Mouse (Mus musculus) liver, postnatal 0 days (tissue): Measurements from ENCODE around the gene Sf3a1. TPM values are rescaled to one million over a fixed set of nuclear protein-coding genes. Genes with fewer than 3 reads are reported as not detected.
"Not testable (repeated sequence)": the region's sequence is repeated elsewhere in the genome, so short reads cannot be mapped to it uniquely, and the experiment has no call there.

Experiments used
- ATAC-seq: fragments of 200-750 bp; cut with Nextera tagmentation; 2 replicates; pipeline ENCODE4 v1.8.0; 2017; ENCODE audit warnings: mild to moderate bottlenecking, moderate library complexity
- DNase-seq: peaks from one replicate; pipeline ENCODE4 v3.0.0-alpha.2; 2016
- H3K27ac ChIP-seq: fragments of 300-500 bp; sonication (generic); 2 replicates; pipeline ENCODE4 v1.5.1; 2014; ENCODE audit warnings: antibody characterized with exemption, moderate library complexity, mild to moderate bottlenecking, low read depth
- H3K27me3 ChIP-seq: fragments of 300-500 bp; sonication (generic); 2 replicates; pipeline ENCODE4 v1.6.1; 2014; ENCODE audit warnings: low read length, control low read depth, mixed read lengths; ENCODE audit not compliant: insufficient read depth
- H3K36me3 ChIP-seq: fragments of 300-500 bp; sonication (generic); replicated peaks from 2 replicates; pipeline ENCODE4 v1.6.1; 2014; ENCODE audit warnings: mild to moderate bottlenecking, control low read depth, low read length, moderate library complexity, mixed read lengths; ENCODE audit not compliant: insufficient read depth
- H3K4me1 ChIP-seq: fragments of 300-500 bp; sonication (generic); 2 replicates; pipeline ENCODE4 v1.6.1; 2014; ENCODE audit warnings: antibody characterized with exemption, mild to moderate bottlenecking, control low read depth; ENCODE audit not compliant: insufficient read depth
- H3K4me2 ChIP-seq: fragments of 300-500 bp; sonication (generic); 2 replicates; pipeline ENCODE4 v1.6.1; 2014; ENCODE audit warnings: low read depth, mild to moderate bottlenecking, low read length, moderate library complexity, mixed read lengths
- H3K4me3 ChIP-seq: fragments of 300-500 bp; sonication (generic); 2 replicates; pipeline ENCODE4 v1.5.1; 2014; ENCODE audit warnings: low read depth, low read length
- H3K9ac ChIP-seq: fragments of 300-500 bp; sonication (generic); replicated peaks from 2 replicates; pipeline ENCODE4 v1.6.1; 2014; ENCODE audit warnings: mild to moderate bottlenecking, moderate library complexity
- H3K9me3 ChIP-seq: fragments of 300-500 bp; sonication (generic); 2 replicates; pipeline ENCODE4 v1.6.1; 2016; ENCODE audit warnings: mild to moderate bottlenecking, control low read depth, low read length, mixed read lengths
- CTCF ChIP-seq: sonication (generic); IDR thresholded peaks from 2 replicates; pipeline ENCODE4 v1.5.1; 2016; ENCODE audit warnings: antibody characterized with exemption, low read depth
- EP300 ChIP-seq: IDR thresholded peaks from 2 replicates; pipeline ENCODE4 v1.6.1; 2016; ENCODE audit warnings: antibody characterized with exemption, low read depth, mild to moderate bottlenecking
- WGBS: fragments of 180-500 bp; shearing (Covaris S2); extraction: QIAGEN DNeasy Blood & Tissue Kit; methylation state at CpG from one replicate; pipeline ENCODE4 v1.1.7; 2014; ENCODE audit not compliant: insufficient replicate concordance; 5-methylcytosine and 5-hydroxymethylcytosine counted together
- polyA plus RNA-seq: library from polyadenylated mRNA; unstranded; fragments of >200 nt; fragmentation: Nextera tagmentation; extraction: Ambion mirVana; gene quantifications from 2 replicates; pipeline ENCODE4 v1.2.1, GENCODE M21; 2015

Gene Sf3a1
- polyA plus RNA-seq, result 8.5 and 8.8 TPM in 2 replicates

DNA sequence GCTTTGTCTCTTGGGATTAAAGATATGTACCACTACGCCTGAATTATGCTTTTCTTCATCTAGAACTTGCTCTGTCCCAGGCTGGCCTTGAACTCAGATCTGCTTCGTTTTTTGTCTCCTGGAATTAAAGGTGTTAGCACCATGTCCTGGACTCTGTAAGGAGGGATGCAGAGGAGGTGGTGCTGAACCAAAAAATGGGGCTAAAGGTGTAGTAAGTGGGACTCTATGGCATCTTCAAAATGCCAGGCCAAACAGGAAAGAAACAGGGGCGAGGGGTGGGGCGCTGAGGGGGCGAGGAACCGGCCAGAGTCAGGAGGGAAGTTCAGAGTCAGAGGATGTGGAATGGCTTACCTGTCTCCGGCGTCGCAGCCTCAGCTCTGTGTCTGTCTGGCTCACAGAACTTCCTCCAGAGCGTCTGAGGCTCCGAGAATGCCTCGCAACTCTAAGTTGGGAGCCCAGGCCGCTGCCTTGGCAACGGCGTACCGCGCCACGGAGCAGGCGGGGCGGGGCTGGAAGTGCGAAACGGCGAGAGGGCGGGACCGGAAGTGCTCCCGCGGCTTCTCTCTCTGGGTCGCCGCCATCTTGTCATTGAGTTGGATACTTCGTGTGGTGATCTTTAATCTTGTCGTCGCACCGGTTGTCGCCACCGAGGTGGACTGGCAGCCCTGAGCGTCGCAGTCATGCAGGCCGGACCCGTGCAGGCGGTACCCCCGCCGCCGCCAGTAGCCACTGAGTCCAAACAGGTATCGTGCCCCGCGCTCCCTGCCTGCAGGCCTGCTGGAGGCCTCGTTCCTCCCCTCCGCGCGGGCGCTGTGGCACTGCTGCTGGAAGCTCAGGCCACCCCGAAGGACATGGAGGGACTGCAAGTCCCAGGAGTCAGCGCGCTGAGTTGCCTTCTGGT lies at the start of gene Sf3a1, which contains the start of gene Ccdc157:
Sf3a1 (plus strand) TSS at position 543 of the 901 bp plus-strand sequence.
Ccdc157 (minus strand) TSS at position 486 of the 901 bp plus-strand sequence.
- Histone ChIP-seq H3K4me2 (peak within 1 kb of the TSS; percentile 88), H3K4me1 (peaks cover 30% of the 10 kb centered on the region)
- ATAC-seq, result peak; percentile 98

DNA sequence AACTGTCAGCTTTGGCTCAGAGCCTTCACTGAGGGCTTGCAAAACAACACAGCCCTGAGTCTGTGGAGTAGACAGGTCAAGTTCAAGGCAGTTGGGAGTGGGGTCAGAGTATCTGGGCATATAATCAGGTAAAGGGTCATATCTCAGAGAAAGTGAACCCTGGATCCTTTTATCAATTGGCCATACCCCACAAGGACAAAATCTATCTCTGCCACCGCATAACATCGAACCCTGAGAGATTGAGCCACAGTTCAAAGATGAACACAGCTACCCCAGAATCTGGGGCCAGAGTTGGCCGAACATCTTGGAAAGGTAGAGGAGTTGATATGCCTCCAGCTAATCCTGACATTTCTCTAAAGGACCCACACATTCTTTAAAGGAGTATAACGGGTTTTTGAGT lies 48.1 kb upstream of the Sf3a1 start:
- H3K27ac ChIP-seq, result peak overlapping the region; percentile 75
- 69% methylated on average over 4 of the region's 4 CpGs for WGBS

More for the DNA sequence above, at the start of gene Sf3a1, which contains the start of gene Ccdc157:
- Histone ChIP-seq H3K27me3 (no peaks in the 10 kb centered on the region), H3K9ac (peak within 1 kb of the TSS; percentile 85), H3K9me3 (no peaks in the 10 kb centered on the region), H3K27ac (peak within 1 kb of the TSS; percentile 90), H3K4me3 (peak within 1 kb of the TSS; percentile 82), H3K36me3 (peaks cover 34% of the 10 kb centered on the region)
- DNase-seq, result peak; percentile 96
- 3% methylated on average over 40 of the region's 54 CpGs for WGBS
- no peak for TF ChIP-seq EP300
- no peak for TF ChIP-seq CTCF

DNA sequence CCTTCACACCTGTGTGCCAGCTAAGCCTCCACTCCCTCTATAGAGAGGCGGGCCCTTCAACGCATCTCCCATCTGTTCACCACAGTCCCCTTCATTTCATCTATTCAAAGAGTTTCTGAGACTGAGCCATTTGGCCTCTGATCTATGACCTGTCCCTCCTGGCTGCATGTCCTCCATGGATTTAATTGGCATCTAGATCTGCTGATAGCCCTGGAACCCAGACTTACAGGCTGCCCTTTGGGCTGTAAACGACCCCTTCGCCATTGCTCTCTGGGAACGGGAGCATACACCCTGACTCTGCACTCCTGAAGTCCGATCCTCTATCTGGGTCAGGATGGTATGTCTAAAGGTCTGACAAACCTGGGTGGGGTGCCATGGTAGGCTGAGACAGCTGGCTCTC lies 47.3 kb upstream of the Sf3a1 start:
- peak overlapping the region; percentile 75 for H3K27ac ChIP-seq
- DNase-seq, result no peak
- TF ChIP-seq CTCF (no peak), EP300 (no peak)
- no peak for ATAC-seq
- peaks cover 37% of the 10 kb centered on the region for H3K4me1 ChIP-seq
- H3K9ac ChIP-seq, result no peak overlapping the region
- H3K9me3 ChIP-seq, result no peaks in the 10 kb centered on the region
- no peak overlapping the region for H3K4me2 ChIP-seq
- WGBS, result 87% methylated on average over 6 of the region's 6 CpGs
- H3K36me3 ChIP-seq, result peaks cover 18% of the 10 kb centered on the region
- H3K27me3 ChIP-seq, result no peaks in the 10 kb centered on the region
- no peak overlapping the region for H3K4me3 ChIP-seq

More for the DNA sequence above, 48.1 kb upstream of the Sf3a1 start:
- Histone ChIP-seq H3K27me3 (no peaks in the 10 kb centered on the region), H3K9ac (no peak overlapping the region), H3K36me3 (peaks cover 18% of the 10 kb centered on the region), H3K4me3 (no peak overlapping the region), H3K4me2 (no peak overlapping the region), H3K9me3 (no peaks in the 10 kb centered on the region), H3K4me1 (peaks cover 33% of the 10 kb centered on the region)
- ATAC-seq, result peak; percentile 81
- no peak for TF ChIP-seq EP300
- TF ChIP-seq CTCF, result no peak
- no peak for DNase-seq

DNA sequence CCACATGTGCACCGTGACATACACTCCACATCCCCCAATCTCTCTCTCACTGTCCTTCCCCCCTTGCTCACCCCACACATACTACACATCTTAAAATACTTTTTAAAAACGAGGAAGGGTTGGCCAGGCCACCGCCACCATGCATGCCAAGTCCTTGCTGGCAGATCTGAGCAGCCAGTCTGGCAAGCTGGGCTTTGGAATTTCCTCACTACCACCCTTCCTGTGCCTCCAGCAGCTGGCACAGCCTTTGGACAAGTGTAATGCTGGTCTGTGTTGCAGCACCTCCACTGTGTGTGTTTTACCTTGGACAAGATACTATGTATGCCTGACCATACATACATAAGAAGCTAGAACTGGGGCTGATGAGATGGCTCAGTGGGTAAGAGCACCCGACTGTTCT lies 46.7 kb upstream of the Sf3a1 start:
- DNase-seq (no peak), ATAC-seq (no peak)
- 74% methylated on average over 4 of the region's 4 CpGs for WGBS

DNA sequence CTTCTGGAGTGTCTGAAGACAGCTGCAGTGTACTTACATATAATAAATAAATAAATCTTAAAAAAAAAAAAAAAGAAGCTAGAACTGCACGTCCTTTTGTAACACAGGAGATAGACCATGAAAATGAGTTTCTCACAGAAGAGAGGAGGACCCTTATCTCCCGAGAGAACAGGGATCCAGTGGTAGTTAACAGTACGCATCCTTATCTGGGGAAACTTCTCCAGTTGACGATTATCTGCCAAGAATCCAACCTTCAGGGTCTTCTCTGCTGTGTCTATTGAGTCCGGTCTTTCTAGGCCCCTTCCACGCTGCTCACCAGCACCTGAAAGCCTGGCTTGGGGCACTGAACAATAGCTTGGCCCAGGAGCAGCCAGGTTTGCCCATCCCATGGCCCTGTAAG lies 46.2 kb upstream of the Sf3a1 start:
- H3K9me3 ChIP-seq, result no peaks in the 10 kb centered on the region
- no peaks in the 10 kb centered on the region for H3K27me3 ChIP-seq
- H3K9ac ChIP-seq, result no peak overlapping the region
- H3K4me3 ChIP-seq, result no peak overlapping the region
- no peak overlapping the region for H3K27ac ChIP-seq
- TF ChIP-seq EP300 (no peak), CTCF (no peak)
- ATAC-seq, result no peak
- no peak overlapping the region for H3K4me2 ChIP-seq
- peaks cover 46% of the 10 kb centered on the region for H3K4me1 ChIP-seq
- no peak for DNase-seq
- peaks cover 12% of the 10 kb centered on the region for H3K36me3 ChIP-seq
- WGBS, result 61% methylated on average over 6 of the region's 6 CpGs

More for the DNA sequence above, 46.7 kb upstream of the Sf3a1 start:
- Histone ChIP-seq H3K4me3 (no peak overlapping the region), H3K9ac (no peak overlapping the region), H3K4me1 (peaks cover 41% of the 10 kb centered on the region), H3K27ac (no peak overlapping the region), H3K9me3 (no peaks in the 10 kb centered on the region), H3K27me3 (no peaks in the 10 kb centered on the region), H3K36me3 (peaks cover 13% of the 10 kb centered on the region), H3K4me2 (no peak overlapping the region)
- TF ChIP-seq CTCF, result no peak
- TF ChIP-seq EP300, result no peak

DNA sequence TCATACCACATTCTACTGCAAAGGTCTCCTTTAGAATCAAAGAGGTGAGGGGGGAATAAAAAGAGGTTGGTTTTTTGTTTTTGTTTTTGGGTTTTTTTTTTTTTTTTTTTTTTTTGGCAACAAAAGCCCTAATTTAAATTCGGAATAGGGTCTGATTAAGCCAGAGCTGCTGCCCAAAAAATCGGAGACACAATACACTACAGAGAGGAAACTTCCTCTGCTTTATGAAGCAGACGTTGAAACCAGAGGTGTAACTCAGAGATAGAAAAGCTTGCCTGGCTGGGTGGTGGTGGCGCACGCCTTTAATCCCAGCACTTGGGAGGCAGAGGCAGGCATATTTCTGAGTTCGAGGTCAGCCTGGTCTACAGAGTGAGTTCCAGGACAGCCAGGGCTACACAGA lies 45.6 kb upstream of the Sf3a1 start:
- H3K4me2 ChIP-seq, H3K27ac ChIP-seq, H3K4me3 ChIP-seq, DNase-seq, H3K36me3 ChIP-seq, H3K27me3 ChIP-seq, ATAC-seq, H3K9me3 ChIP-seq, H3K9ac ChIP-seq: not testable (repeated sequence)
- 75% methylated on average over 6 of the region's 6 CpGs for WGBS
- H3K4me1 ChIP-seq, result peaks cover 52% of the 10 kb centered on the region
